Comparison of ENCODE assay signal across 17 mouse cellular contexts in genomic region chr16:13417904-13418303, GRCm38 (mm10).
"Had no signal": no experiment of that assay in that cellular context is flagged by ENCODE, and none has a peak within 500 bp of the region (broad histone marks: within the 10 kb centered on the region; RNA-seq: fewer than 3 reads in every experiment).

No protein-coding gene starts in this region.

- H3K4me3 ChIP-seq: limb, embryonic 10.5 days; limb, embryonic 13.5 days; lung, embryonic 15.5 days; midbrain, embryonic 10.5 days had no signal

- H3K27ac ChIP-seq: limb, embryonic 10.5 days; limb, embryonic 13.5 days; lung, embryonic 15.5 days; midbrain, embryonic 10.5 days; stomach, postnatal 0 days had no signal

- H3K27me3 ChIP-seq: limb, embryonic 13.5 days; lung, embryonic 15.5 days had no signal

- H3K9me3 ChIP-seq: limb, embryonic 10.5 days; limb, embryonic 13.5 days; lung, embryonic 15.5 days; midbrain, embryonic 10.5 days had no signal

- DNase-seq: kidney, adult 18-20 months; kidney, adult 9 months; kidney, postnatal 14 days; kidney, postnatal 4 days; lung, adult 18-20 months; lung, postnatal 14 days; lung, postnatal 4 days; midbrain, embryonic 14.5 days; thymus, adult 2 months; thymus, postnatal 14 days; thymus, postnatal 4 days had no signal

- H3K9ac ChIP-seq: limb, embryonic 13.5 days; lung, embryonic 15.5 days had no signal

- H3K4me1 ChIP-seq: limb, embryonic 10.5 days; limb, embryonic 13.5 days; lung, embryonic 15.5 days; midbrain, embryonic 10.5 days had no signal

- H3K4me2 ChIP-seq: limb, embryonic 13.5 days; lung, embryonic 15.5 days had no signal

- ATAC-seq: intestine, embryonic 16.5 days had no signal
